Mouse (Mus musculus) pancreas, adult 10 weeks (tissue): ENCODE data around the gene Olfr285. TPM values are rescaled to one million over a fixed set of nuclear protein-coding genes. Genes with fewer than 3 reads are reported as not detected.

ENCODE experiments used
- polyA plus RNA-seq: library from polyadenylated mRNA; stranded (reverse); fragments of 350-450 nt; fragmentation: Illumina TruSeq; extraction: RNeasy Lipid Tissue Mini Kit (QIAGEN cat#74804); gene quantifications from one replicate; pipeline ENCODE4 v1.2.3, GENCODE M21; 2015; ENCODE audit warnings: low read depth, low replicate concordance; ENCODE audit not compliant: insufficient read depth

The Olfr285 gene
- polyA plus RNA-seq, result not detected

GRCm38 (mm10) chr15:98317177-98317724 lies at the start of gene Olfr285:
Gene Olfr285, minus strand, starts transcription at chr15:98317353.

GRCm38 (mm10) chr15:98340887-98341286 lies 23.7 kb upstream of the Olfr285 start, which contains the start of gene Olfr284:
Gene Olfr284, minus strand, starts transcription at chr15:98340987.

GRCm38 (mm10) chr15:98295628-98296551 lies 21.3 kb downstream of the Olfr285 start, which contains the start of gene Zfp641:
Gene Zfp641, minus strand, starts transcription at chr15:98296161.

Other genes with a start within 250 kb of the Olfr285 start
- gene Pfkm, start 224.8 kb downstream of the Olfr285 start, polyA plus RNA-seq, result 5.8 TPM
- 3.8 TPM for gene Senp1, start 223.6 kb downstream of the Olfr285 start, polyA plus RNA-seq
- 6.8 TPM for gene Asb8, start 151.7 kb downstream of the Olfr285 start, polyA plus RNA-seq
- 0.72 TPM for gene Ccdc184, start 150.2 kb downstream of the Olfr285 start, polyA plus RNA-seq
- gene Olfr288, start 121.8 kb downstream of the Olfr285 start, polyA plus RNA-seq, result not detected
- gene Gm44579, start 96.4 kb downstream of the Olfr285 start, polyA plus RNA-seq, result not detected
- gene Olfr287, start 96.3 kb downstream of the Olfr285 start, polyA plus RNA-seq, result not detected
- not detected for gene Olfr286, start 82.9 kb downstream of the Olfr285 start, polyA plus RNA-seq
- not detected for gene H1fnt, start 60.1 kb downstream of the Olfr285 start, polyA plus RNA-seq
- 1.1 TPM for gene Zfp641, start 21.2 kb downstream of the Olfr285 start, polyA plus RNA-seq
- gene Olfr284, start 23.6 kb upstream of the Olfr285 start, polyA plus RNA-seq, result not detected
- gene Olfr283, start 63.6 kb upstream of the Olfr285 start, polyA plus RNA-seq, result not detected
- gene Olfr282, start 113.9 kb upstream of the Olfr285 start, polyA plus RNA-seq, result not detected
- gene Olfr281, start 135.2 kb upstream of the Olfr285 start, polyA plus RNA-seq, result not detected
- not detected for gene OR5BS1P, start 152.5 kb upstream of the Olfr285 start, polyA plus RNA-seq
- not detected for gene Lalba, start 165.4 kb upstream of the Olfr285 start, polyA plus RNA-seq
- gene Olfr279, start 175.0 kb upstream of the Olfr285 start, polyA plus RNA-seq, result not detected
- 13.7 TPM for gene Kansl2, start 216.9 kb upstream of the Olfr285 start, polyA plus RNA-seq